Mouse (Mus musculus): ENCODE data around the gene Prkag3.
A peak's percentile ranks its signal among the peaks of the same experiment; 100 is the strongest.

Prkag3 gene

GRCm38 (mm10) chr1:74748643-74749271 lies at the start of gene Prkag3:
Gene Prkag3 (minus strand): TSS chr1:74749221.
- peak; percentile 17 to 65 for DNase-seq

- DNase-seq = no peak
These were observed 48.4 kb upstream of the Prkag3 start for GRCm38 (mm10) chr1:74797459-74797858.

- DNase-seq = no peak
These were observed 46.1 kb upstream of the Prkag3 start for GRCm38 (mm10) chr1:74795145-74795529.

GRCm38 (mm10) chr1:74794487-74795144 lies 45.6 kb upstream of the Prkag3 start:
- DNase-seq = no peak

GRCm38 (mm10) chr1:74792831-74793660 lies 44.0 kb upstream of the Prkag3 start:
- DNase-seq = no peak

GRCm38 (mm10) chr1:74791249-74791648 lies 42.2 kb upstream of the Prkag3 start, which contains the start of gene Wnt10a:
Gene Wnt10a (plus strand): TSS chr1:74791516.
- DNase-seq = peak in 1 of 2 experiments; percentile 58

GRCm38 (mm10) chr1:74790095-74790494 lies 41.1 kb upstream of the Prkag3 start:
- DNase-seq = no peak

- no peak for DNase-seq
These were observed 39.7 kb upstream of the Prkag3 start for GRCm38 (mm10) chr1:74788603-74789176.

- peak; percentile 56 to 80 for DNase-seq
These were observed 38.8 kb upstream of the Prkag3 start for GRCm38 (mm10) chr1:74787846-74788245.

- peak; percentile 16 to 50 for DNase-seq
These were observed 35.2 kb upstream of the Prkag3 start for GRCm38 (mm10) chr1:74784041-74784759.

- DNase-seq = no peak
These were observed 34.5 kb upstream of the Prkag3 start for GRCm38 (mm10) chr1:74783554-74783953.

- DNase-seq = no peak
These were observed 33.0 kb upstream of the Prkag3 start for GRCm38 (mm10) chr1:74782045-74782444.

- no peak for DNase-seq
These were observed 30.0 kb upstream of the Prkag3 start for GRCm38 (mm10) chr1:74778934-74779486.

- DNase-seq = no peak
These were observed 26.8 kb upstream of the Prkag3 start for GRCm38 (mm10) chr1:74775816-74776215.

GRCm38 (mm10) chr1:74774062-74774461 lies 25.0 kb upstream of the Prkag3 start:
- no peak for DNase-seq

GRCm38 (mm10) chr1:74773136-74773535 lies 24.1 kb upstream of the Prkag3 start:
- peak; percentile 44 to 52 for DNase-seq

- DNase-seq = no peak
These were observed 23.1 kb upstream of the Prkag3 start for GRCm38 (mm10) chr1:74771931-74772620.

- DNase-seq = no peak
These were observed 22.7 kb upstream of the Prkag3 start, which contains the start of gene Wnt6 for GRCm38 (mm10) chr1:74771845-74771930. Gene Wnt6 (plus strand): TSS chr1:74771892.

- no peak for DNase-seq
These were observed 22.4 kb upstream of the Prkag3 start for GRCm38 (mm10) chr1:74771467-74771844.

GRCm38 (mm10) chr1:74770727-74771466 lies 21.9 kb upstream of the Prkag3 start:
- no peak for DNase-seq

GRCm38 (mm10) chr1:74763081-74763480 lies 14.1 kb upstream of the Prkag3 start:
- peak; percentile 41 to 65 for DNase-seq
